Mouse (Mus musculus): ENCODE results near the gene Arl15. TPM values are rescaled to one million over a fixed set of nuclear protein-coding genes. Genes with fewer than 3 reads are reported as not detected.

Arl15 gene
- polyA plus RNA-seq, 1 experiment = 0.19 TPM

GRCm38 (mm10) chr13:114053261-114053660 is 259.0 kb downstream of the Arl15 start:
- Histone ChIP-seq H3K36me3 (replicated peaks; ENCODE audit: low read length) (no peaks in the 10 kb centered on the region), H3K9me3 (peaks cover 36% of the 10 kb centered on the region), H3K4me1 (no peaks in the 10 kb centered on the region), H3K27me3 (replicated peaks) (no peaks in the 10 kb centered on the region), H3K4me3 (replicated peaks) (no peak overlapping the region)
- no peak for TF ChIP-seq FLI1 (IDR thresholded peaks at IDR 0.05; ENCODE audit: low read length)
- no peak for TF ChIP-seq GATA1 (IDR thresholded peaks at IDR 0.05; ENCODE audit: borderline replicate concordance, low read length)

- H3K36me3 ChIP-seq (replicated peaks; ENCODE audit: low read length) = no peaks in the 10 kb centered on the region
- H3K9me3 ChIP-seq = peaks cover 43% of the 10 kb centered on the region
- no peak overlapping the region for H3K4me3 ChIP-seq (replicated peaks)
- H3K4me1 ChIP-seq = no peaks in the 10 kb centered on the region
- no peaks in the 10 kb centered on the region for H3K27me3 ChIP-seq (replicated peaks)
- TF ChIP-seq FLI1 (IDR thresholded peaks at IDR 0.05; ENCODE audit: low read length) = no peak
- no peak for TF ChIP-seq GATA1 (IDR thresholded peaks at IDR 0.05; ENCODE audit: borderline replicate concordance, low read length)
Measured at GRCm38 (mm10) chr13:114055686-114056085, 261.4 kb downstream of the Arl15 start.

- peaks cover 58% of the 10 kb centered on the region for H3K9me3 ChIP-seq
- H3K27me3 ChIP-seq (replicated peaks) = no peaks in the 10 kb centered on the region
- TF ChIP-seq GATA1 (IDR thresholded peaks at IDR 0.05; ENCODE audit: borderline replicate concordance, low read length) (no peak), FLI1 (IDR thresholded peaks at IDR 0.05; ENCODE audit: low read length) (no peak)
- no peak overlapping the region for H3K4me3 ChIP-seq (replicated peaks)
- H3K36me3 ChIP-seq (replicated peaks; ENCODE audit: low read length) = no peaks in the 10 kb centered on the region
- H3K4me1 ChIP-seq = no peaks in the 10 kb centered on the region
Measured at GRCm38 (mm10) chr13:114060258-114060657, 266.0 kb downstream of the Arl15 start.

GRCm38 (mm10) chr13:114061234-114061633 is 266.9 kb downstream of the Arl15 start:
- Histone ChIP-seq H3K4me1 (no peaks in the 10 kb centered on the region), H3K27me3 (replicated peaks) (no peaks in the 10 kb centered on the region), H3K9me3 (peaks cover 60% of the 10 kb centered on the region), H3K4me3 (replicated peaks) (no peak overlapping the region), H3K36me3 (replicated peaks; ENCODE audit: low read length) (no peaks in the 10 kb centered on the region)
- no peak for TF ChIP-seq GATA1 (IDR thresholded peaks at IDR 0.05; ENCODE audit: borderline replicate concordance, low read length)
- TF ChIP-seq FLI1 (IDR thresholded peaks at IDR 0.05; ENCODE audit: low read length) = no peak

GRCm38 (mm10) chr13:114064069-114064468 is 269.8 kb downstream of the Arl15 start:
- H3K36me3 ChIP-seq (replicated peaks; ENCODE audit: low read length) = no peaks in the 10 kb centered on the region
- no peaks in the 10 kb centered on the region for H3K4me1 ChIP-seq
- TF ChIP-seq FLI1 (IDR thresholded peaks at IDR 0.05; ENCODE audit: low read length) = no peak
- no peak for TF ChIP-seq GATA1 (IDR thresholded peaks at IDR 0.05; ENCODE audit: borderline replicate concordance, low read length)
- no peak overlapping the region for H3K4me3 ChIP-seq (replicated peaks)
- H3K27me3 ChIP-seq (replicated peaks) = no peaks in the 10 kb centered on the region
- H3K9me3 ChIP-seq = peaks cover 75% of the 10 kb centered on the region

GRCm38 (mm10) chr13:114065012-114065411 is 270.7 kb downstream of the Arl15 start:
- Histone ChIP-seq H3K4me3 (replicated peaks) (no peak overlapping the region), H3K27me3 (replicated peaks) (no peaks in the 10 kb centered on the region), H3K36me3 (replicated peaks; ENCODE audit: low read length) (no peaks in the 10 kb centered on the region), H3K4me1 (no peaks in the 10 kb centered on the region), H3K9me3 (peaks cover 81% of the 10 kb centered on the region)
- no peak for TF ChIP-seq GATA1 (IDR thresholded peaks at IDR 0.05; ENCODE audit: borderline replicate concordance, low read length)
- no peak for TF ChIP-seq FLI1 (IDR thresholded peaks at IDR 0.05; ENCODE audit: low read length)

- H3K36me3 ChIP-seq (replicated peaks; ENCODE audit: low read length) = no peaks in the 10 kb centered on the region
Measured at GRCm38 (mm10) chr13:114068421-114068820, 274.1 kb downstream of the Arl15 start.

GRCm38 (mm10) chr13:114071439-114071838 is 277.1 kb downstream of the Arl15 start:
- Histone ChIP-seq H3K4me1 (no peaks in the 10 kb centered on the region), H3K9me3 (peaks cover 41% of the 10 kb centered on the region), H3K4me3 (replicated peaks) (no peak overlapping the region), H3K36me3 (replicated peaks; ENCODE audit: low read length) (no peaks in the 10 kb centered on the region), H3K27me3 (replicated peaks) (no peaks in the 10 kb centered on the region)
- no peak for TF ChIP-seq GATA1 (IDR thresholded peaks at IDR 0.05; ENCODE audit: borderline replicate concordance, low read length)
- no peak for TF ChIP-seq FLI1 (IDR thresholded peaks at IDR 0.05; ENCODE audit: low read length)

More at GRCm38 (mm10) chr13:114068421-114068820, 274.1 kb downstream of the Arl15 start:
- TF ChIP-seq FLI1 (IDR thresholded peaks at IDR 0.05; ENCODE audit: low read length) = no peak
- TF ChIP-seq GATA1 (IDR thresholded peaks at IDR 0.05; ENCODE audit: borderline replicate concordance, low read length) = no peak
- no peaks in the 10 kb centered on the region for H3K4me1 ChIP-seq
- no peak overlapping the region for H3K4me3 ChIP-seq (replicated peaks)
- H3K9me3 ChIP-seq = peaks cover 66% of the 10 kb centered on the region
- H3K27me3 ChIP-seq (replicated peaks) = no peaks in the 10 kb centered on the region

- Histone ChIP-seq H3K27me3 (replicated peaks) (no peaks in the 10 kb centered on the region), H3K9me3 (peaks cover 23% of the 10 kb centered on the region), H3K36me3 (replicated peaks; ENCODE audit: low read length) (no peaks in the 10 kb centered on the region), H3K4me3 (replicated peaks) (no peak overlapping the region), H3K4me1 (peaks cover 3% of the 10 kb centered on the region; the same call in 1 of the 2 replicates)
- no peak for TF ChIP-seq GATA1 (IDR thresholded peaks at IDR 0.05; ENCODE audit: borderline replicate concordance, low read length)
- TF ChIP-seq FLI1 (IDR thresholded peaks at IDR 0.05; ENCODE audit: low read length) = no peak
Measured at GRCm38 (mm10) chr13:114074471-114074870, 280.2 kb downstream of the Arl15 start.

- Histone ChIP-seq H3K4me3 (replicated peaks) (no peak overlapping the region), H3K27me3 (replicated peaks) (no peaks in the 10 kb centered on the region), H3K9me3 (peaks cover 19% of the 10 kb centered on the region), H3K36me3 (replicated peaks; ENCODE audit: low read length) (no peaks in the 10 kb centered on the region), H3K4me1 (peaks cover 3% of the 10 kb centered on the region; the same call in 1 of the 2 replicates)
- TF ChIP-seq FLI1 (IDR thresholded peaks at IDR 0.05; ENCODE audit: low read length) (no peak), GATA1 (IDR thresholded peaks at IDR 0.05; ENCODE audit: borderline replicate concordance, low read length) (no peak)
Measured at GRCm38 (mm10) chr13:114075724-114076384, 281.5 kb downstream of the Arl15 start.
